Mouse (Mus musculus) spleen, adult 10 weeks (tissue): ENCODE data around the gene Cdk4. TPM values are rescaled to one million over a fixed set of nuclear protein-coding genes. Genes with fewer than 3 reads are reported as not detected.

Source experiments
- polyA plus RNA-seq: library from polyadenylated mRNA; stranded (reverse); fragments of 350-450 nt; fragmentation: Illumina TruSeq; extraction: RNeasy Lipid Tissue Mini Kit (QIAGEN cat#74804); gene quantifications from one replicate; pipeline ENCODE4 v1.2.3, GENCODE M21; 2015; ENCODE audit warnings: low replicate concordance; ENCODE audit not compliant: insufficient read depth

Cdk4 gene
- polyA plus RNA-seq = 121 TPM

DNA sequence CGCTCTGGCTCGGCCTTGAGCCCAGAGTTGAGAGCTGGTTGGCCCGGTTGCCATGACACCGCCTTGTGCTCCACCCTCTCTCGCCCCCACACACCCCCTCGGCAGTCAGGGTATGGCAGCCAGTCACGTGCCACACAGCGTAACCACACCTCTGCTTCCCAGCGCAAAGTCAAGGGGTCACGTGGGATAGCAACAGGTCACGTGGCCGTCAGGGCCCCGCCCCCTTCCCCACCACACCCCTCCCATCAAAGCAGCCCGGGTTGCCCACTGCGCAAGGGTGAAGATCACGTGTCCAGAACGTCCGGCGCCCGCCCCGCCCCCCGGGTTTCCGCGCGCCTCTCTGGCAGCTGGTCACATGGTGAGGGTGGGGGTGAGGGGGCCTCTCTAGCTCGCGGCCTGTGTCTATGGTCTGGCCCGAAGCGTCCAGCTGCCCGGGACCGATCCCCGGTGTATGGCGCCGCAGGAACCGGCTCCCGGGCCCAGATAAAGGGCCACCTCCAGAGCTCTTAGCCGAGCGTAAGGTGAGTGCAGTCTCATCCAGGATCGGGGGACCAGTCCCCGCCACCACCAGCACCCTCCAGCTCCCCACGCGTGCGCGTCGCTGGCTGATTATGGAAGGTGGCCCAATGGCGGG lies at the start of gene Cdk4:
Gene Cdk4, plus strand, starts transcription at position 296 of the 634 bp plus-strand sequence.

DNA sequence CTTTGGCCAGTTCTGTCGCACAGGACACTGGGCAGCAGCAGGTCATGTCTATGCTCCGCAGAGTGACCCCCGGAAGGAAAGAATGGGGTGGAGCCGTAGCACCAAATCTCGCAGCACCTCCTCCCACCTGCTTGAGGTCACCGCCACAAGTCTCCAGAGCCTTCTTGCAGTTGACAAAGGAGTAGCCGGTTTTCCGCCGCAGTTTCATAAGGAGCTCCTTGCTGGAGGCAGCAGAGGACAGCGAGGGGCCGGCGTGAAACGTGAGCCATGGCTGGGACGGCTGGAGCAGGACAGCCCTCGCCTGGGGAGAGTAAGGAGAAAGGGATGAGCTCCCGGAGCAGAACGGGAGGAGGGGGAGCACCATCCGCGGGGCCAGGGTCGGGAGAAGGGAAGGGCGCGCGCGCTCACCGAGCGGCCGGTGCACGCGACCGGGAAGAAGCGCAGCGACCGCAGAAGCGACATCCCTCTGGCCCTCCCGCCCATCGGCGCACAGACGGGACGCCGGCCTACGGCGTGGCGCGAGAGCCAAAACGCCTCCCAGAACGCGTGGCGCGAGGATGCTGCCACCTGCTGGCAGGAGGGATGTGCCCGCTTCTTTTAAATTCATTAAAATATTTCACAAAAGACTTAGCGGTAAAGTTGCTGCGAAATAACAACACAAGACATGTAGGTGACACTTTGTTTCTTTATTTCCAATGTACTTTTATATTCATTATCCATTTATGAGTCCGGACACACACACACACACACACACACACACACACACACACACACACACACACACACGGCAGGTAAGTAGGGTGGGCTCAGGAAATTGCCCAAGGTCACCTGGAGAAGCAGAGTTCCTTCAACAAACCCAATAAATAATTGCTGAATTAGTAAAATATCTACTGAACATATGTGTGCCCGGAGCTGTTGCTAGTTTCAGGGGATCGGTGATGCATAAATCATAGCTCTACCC lies 32.7 kb upstream of the Cdk4 start, which contains the start of gene Tsfm:
Gene Tsfm, minus strand, starts transcription at position 505 of the 961 bp plus-strand sequence.

DNA sequence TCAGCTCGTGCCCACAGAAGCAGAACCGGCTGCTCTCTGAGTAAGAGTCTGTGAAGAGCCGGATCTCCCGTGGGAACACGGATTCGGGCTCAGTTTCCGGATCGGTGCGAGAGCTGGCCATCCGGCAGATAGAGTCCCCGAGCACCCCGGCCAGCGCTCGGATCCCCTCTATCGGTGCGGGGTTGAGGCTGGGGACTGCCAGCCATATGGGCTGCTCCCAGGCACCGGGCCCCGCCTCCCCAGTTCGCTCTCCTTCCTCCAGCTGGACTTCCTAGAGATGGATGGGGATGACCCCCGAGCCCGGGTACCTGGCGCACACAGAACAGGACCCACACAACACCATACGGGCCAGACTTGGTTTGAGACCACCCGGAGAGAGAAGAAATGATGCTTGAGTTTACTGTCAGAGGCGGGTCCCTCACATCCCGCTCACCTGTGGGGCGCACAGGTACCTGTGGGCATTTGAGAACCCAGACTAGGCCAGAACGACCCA lies 22.0 kb upstream of the Cdk4 start, which contains the start of the genes Mettl1 and Eef1akmt3:
Gene Mettl1, plus strand, starts transcription at position 141 of the 493 bp plus-strand sequence.
Gene Eef1akmt3, minus strand, starts transcription at position 240 of the 493 bp plus-strand sequence.

DNA sequence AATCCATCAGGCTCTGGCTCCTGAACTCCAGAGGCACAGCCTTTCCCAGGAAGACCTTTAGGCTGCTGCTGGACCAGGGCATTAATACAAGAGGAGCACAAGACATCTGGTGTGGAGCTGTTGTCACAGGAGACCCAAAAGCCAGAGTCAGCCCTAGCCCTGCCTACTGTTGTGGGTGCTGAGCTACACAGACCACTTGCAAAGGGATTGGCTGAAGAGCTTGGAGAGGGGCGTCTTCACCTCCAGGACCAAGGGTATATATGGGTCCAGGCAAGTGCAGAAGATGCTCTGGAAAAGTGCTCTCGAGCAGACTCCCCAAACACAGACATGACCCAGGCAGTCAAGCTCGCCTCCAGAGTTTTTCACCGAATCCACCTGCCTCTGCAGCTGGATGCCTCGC lies 15.4 kb upstream of the Cdk4 start, which contains the start of gene Cyp27b1:
Gene Cyp27b1, plus strand, starts transcription at position 297 of the 400 bp plus-strand sequence.

DNA sequence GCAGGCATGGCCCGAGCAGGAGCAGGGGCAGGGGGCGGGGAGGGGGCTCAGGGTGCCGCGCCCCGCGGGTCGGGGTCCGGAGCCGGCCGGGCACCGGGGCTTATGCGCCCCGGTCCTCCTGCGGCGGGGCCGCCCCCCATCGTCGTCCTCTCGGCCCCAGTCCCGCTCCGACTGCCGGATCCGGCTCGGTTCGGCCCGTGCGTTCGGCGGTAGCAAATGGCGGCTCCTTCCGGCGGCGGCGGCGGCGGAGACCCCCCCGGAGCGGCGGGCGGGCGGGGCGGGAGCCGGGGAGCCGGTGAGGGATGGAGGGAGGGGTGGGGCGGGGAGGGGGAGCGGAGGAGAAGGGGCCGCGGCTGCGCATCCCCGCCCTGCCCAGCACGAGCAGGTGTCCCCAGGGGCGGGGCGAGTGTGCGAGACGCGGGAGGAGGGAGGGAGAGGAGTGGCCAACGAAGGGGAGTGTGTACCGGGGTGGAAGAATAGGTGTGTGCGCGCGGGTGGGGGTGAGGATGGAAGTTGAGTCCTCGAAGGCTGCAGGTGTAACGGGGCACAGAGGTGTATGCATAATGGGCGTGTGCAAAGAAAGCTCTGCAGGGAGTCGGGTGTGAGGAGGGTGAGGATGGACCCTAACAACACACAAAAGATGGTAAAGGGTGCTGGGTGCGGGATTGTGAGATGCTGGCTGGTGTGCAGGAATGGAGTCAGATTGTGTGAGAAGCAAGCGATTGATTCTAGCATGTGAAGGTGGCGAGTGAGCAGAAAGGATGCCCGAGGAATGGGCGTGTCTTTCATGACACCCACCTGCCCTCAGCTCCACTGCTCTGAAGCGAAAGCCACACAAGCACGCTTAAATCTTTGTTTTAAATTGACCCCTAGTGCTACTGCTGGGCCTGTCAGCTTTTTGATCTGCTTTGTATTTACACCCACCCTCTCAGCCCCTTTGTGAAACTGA lies 3.1 kb upstream of the Cdk4 start, which contains the start of gene March9:
Gene March9, minus strand, starts transcription at position 217 of the 949 bp plus-strand sequence.

DNA sequence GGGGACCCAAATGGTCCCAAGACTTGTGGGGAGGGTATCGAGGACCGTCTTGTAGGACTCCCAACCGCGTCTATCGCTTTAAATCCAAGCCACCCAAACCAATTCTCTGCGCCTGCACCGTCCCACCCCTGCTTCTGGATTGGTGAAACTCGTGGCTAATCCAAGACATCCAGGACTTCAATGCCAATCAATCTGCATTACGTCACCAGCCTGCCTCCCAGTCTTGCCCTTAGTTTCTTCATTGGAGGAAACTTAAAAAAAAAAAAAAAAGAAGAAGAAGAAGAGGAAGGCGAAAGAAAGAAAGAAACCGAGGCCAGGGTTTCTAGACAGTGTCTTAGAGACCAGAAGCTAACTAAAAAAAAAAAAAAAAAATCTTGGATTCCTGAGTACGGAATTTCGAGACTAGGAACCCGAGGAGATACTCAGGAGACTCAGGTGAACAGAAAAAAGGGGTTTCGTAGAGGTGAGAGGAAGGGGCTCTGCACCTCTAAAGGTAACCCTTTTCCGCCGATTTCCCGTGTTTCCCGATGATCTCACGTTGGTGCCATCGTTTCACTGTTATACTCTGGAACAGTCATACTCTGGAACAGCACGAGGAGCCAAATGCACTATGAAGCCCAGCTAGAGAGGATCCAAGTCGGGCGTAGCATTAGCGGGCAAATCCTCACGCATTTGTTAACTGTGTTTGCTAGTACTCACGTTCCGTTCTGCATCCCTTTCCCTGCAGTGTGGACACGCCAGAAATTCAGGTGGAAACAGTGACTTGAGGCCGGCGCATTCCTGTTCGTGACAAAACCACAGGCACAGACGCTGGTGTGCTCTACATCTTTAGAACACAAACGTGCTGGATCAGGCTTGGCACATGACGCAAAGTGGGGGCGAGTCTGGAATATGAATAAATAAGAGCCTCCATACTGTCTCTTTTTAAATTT lies 7.1 kb downstream of the Cdk4 start, which contains the start of gene Tspan31:
Gene Tspan31, minus strand, starts transcription at position 75 of the 932 bp plus-strand sequence.

DNA sequence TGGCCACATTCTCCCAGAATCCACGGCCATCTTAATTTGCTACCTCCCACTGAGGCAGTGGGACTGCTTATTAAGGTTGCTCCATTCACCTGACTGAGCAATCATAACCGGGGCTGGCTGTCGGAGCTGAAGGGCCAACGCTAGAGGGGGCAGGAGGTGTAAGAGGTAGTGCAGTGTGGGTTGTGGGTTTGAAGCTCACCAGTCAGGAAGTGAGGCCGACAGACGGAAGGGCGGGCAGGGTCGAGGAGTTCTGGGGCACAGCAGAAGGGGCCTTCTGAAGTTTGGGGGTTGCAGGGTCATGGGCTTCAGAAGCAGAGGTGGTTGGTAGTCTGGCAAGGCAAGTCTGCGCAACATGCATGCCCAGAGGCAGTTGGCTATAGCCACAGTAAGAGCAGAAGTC lies 11.7 kb downstream of the Cdk4 start, which contains the start of gene Agap2:
Gene Agap2, plus strand, starts transcription at position 205 of the 400 bp plus-strand sequence.

Other genes starting within 250 kb of the Cdk4 start
- gene Atp23, start 162.2 kb upstream of the Cdk4 start, polyA plus RNA-seq = 6.5 TPM
- 71.0 TPM for gene Ctdsp2, start 84.8 kb upstream of the Cdk4 start, polyA plus RNA-seq
- 0.35 TPM for gene Avil, start 62.8 kb upstream of the Cdk4 start, polyA plus RNA-seq
- 17.2 TPM for gene Tsfm, start 32.7 kb upstream of the Cdk4 start, polyA plus RNA-seq
- gene Mettl1, start 22.1 kb upstream of the Cdk4 start, polyA plus RNA-seq = 19.8 TPM
- gene Eef1akmt3, start 22.0 kb upstream of the Cdk4 start, polyA plus RNA-seq = 0.22 TPM
- gene Cyp27b1, start 15.3 kb upstream of the Cdk4 start, polyA plus RNA-seq = 0.25 TPM
- 1.4 TPM for gene March9, start 3.4 kb upstream of the Cdk4 start, polyA plus RNA-seq
- gene Tspan31, start 6.7 kb downstream of the Cdk4 start, polyA plus RNA-seq = 72.3 TPM
- gene Agap2, start 11.8 kb downstream of the Cdk4 start, polyA plus RNA-seq = 15.7 TPM
- 51.3 TPM for gene Os9, start 57.6 kb downstream of the Cdk4 start, polyA plus RNA-seq
- gene B4galnt1, start 101.7 kb downstream of the Cdk4 start, polyA plus RNA-seq = 130 TPM
- 1.7 TPM for gene Slc26a10, start 117.1 kb downstream of the Cdk4 start, polyA plus RNA-seq
- 13.6 TPM for gene Arhgef25, start 126.5 kb downstream of the Cdk4 start, polyA plus RNA-seq
- 38.7 TPM for gene Dtx3, start 132.2 kb downstream of the Cdk4 start, polyA plus RNA-seq
- gene Pip4k2c, start 148.1 kb downstream of the Cdk4 start, polyA plus RNA-seq = 37.1 TPM
- 1.6 TPM for gene Kif5a, start 199.8 kb downstream of the Cdk4 start, polyA plus RNA-seq
- gene Dctn2, start 202.8 kb downstream of the Cdk4 start, polyA plus RNA-seq = 61.6 TPM
- gene Mbd6, start 225.5 kb downstream of the Cdk4 start, polyA plus RNA-seq = 18.9 TPM
- gene Mars, start 248.3 kb downstream of the Cdk4 start, polyA plus RNA-seq = 29.4 TPM